Mouse (Mus musculus) megakaryocyte-erythroid progenitor cell, adult 5-6 weeks (primary cell): Measurements from ENCODE around the gene Prss27. TPM values are rescaled to one million over a fixed set of nuclear protein-coding genes. Genes with fewer than 3 reads are reported as not detected.

ENCODE experiments used
- ATAC-seq: replicated peaks from 2 replicates; pipeline ENCODE4 v1.8.0; 2016; ENCODE audit warnings: mild to moderate bottlenecking, inconsistent platforms; ENCODE audit not compliant: severe bottlenecking, poor library complexity, low FRiP score, low TSS enrichment
- total RNA-seq, 2 experiments: library from RNA; stranded (forward) in 1 of 2; stranded (reverse) in 1 of 2; fragments of 200-1000, 215-1000 nt in 1 of 2; fragments of >200 nt in 1 of 2; fragmentation: Nextera tagmentation in 1 of 2; gene quantifications; 2 replicates each; pipeline ENCODE4 v1.2.3; 2014 to 2017

Gene Prss27
- total RNA-seq (2014; fragmentation: Nextera tagmentation) (not detected in 2 replicates), total RNA-seq (2017) (not detected in 2 replicates)

DNA sequence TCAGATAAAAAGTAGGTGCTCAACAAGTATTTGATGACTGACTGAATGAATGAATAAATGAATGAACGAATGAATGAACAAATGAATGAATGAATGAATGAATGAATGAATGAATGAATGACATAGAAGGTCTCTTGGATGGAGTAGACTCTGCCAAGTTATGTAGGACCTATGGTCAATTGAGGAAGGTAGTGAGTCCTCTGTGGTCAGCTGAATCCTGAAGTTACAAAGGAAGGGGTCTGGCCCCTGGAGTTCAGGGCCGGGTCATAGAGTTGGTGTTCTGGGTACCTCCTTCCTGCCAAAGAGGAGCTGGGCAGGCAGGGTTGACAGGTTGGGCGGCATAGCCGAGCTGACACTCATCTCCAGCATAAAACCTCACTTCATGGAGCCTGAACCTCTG lies at the start of gene Prss27:
TSS of gene Prss27 (plus strand) at position 301 of the 400 bp plus-strand sequence.
- no peak for ATAC-seq

DNA sequence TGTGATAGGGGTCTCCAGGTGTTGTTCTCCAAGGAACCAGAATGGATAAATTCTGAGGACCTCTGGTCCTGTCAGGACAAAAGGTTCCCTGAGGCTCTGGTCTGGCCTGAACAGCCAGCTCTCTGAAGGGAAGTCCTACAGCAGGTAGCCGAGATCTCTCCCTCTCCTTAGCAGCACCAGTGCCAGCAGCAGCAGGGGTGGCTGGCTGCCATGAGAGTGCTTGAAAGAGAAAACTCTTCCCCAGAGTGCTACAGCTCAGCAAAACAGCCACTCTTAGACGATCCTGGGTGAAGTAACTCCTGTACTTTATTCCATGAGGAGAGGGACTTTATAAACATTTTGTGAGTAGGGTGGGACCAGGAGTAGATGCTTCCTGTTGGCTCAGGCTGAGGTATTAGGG lies 48.1 kb upstream of the Prss27 start:
- ATAC-seq = no peak

DNA sequence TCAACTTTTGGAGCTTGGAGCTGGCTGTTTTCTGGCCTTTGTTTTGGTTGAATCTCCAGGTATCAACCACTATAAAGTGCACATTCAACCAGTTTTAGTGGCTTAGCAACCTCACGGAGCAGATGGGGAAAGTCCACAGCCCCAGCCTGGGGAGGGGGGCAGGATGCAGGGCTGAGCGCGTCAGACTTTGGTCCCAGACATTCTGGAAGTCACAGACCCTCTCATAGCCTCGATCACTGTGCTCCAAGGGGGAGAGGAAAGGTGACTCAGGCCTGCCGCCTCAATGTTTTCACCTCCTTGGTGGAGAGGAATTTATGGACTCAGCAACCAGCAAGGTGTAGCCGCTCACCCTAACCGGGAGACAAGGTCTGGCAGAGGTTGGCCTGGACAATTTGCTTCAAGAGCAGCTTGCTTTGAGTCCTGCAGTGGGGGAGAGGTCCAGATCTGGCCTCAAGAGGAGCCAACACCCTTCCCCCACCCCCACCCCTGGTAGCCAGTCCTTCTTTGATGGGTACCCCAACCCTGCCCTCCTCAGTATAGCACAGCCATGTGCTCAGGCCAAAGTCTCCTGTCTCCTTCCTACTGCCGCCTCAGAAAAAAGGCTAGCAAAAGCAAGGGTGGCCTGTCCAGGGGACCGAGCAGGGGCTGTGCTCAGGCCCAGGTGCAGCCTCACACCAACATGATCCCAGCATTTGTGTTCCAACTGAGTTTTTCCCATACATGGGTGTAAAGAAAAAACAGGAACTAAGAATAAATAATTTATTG lies 45.0 kb upstream of the Prss27 start:
- no peak for ATAC-seq

DNA sequence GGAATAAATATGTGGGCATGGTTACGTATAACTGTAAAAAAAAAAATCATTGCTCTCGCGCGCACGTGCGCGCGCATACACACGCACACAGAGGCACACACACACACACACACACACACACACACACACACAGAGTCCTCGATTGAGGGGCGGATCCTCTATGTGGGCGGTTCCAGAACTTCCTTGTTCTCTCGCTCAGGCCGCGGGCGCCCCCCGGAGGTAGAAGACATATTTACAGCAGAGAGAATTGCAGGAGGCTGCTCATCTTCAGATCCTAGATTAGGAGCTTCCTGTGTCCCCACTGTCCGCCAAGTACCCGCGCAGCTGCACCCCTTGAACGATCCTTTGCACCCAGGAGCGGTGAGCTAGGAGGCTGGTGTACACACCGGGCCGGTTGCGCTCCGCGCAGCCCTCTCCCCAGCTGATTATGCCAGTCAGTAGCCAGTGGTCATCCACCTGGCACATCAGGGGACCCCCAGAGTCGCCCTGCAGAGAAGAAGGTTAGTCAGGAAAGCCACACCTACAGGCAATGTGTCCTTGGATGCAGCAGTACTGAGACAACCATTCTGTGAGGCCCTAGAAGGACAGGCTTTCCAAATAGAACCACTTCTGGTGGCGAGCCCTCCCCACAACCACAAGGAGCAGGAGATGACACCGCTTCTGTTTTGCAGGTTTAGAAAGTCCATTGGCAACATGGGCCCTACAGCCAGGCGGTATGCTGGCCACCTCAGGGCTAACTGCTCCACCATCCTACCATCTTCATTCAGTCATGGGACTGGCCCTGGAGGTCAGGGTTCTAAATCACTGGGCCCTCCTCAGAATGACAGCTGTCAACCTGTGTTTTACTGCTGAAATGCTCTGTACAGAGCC lies 44.1 kb upstream of the Prss27 start:
- peak; percentile 83 for ATAC-seq

DNA sequence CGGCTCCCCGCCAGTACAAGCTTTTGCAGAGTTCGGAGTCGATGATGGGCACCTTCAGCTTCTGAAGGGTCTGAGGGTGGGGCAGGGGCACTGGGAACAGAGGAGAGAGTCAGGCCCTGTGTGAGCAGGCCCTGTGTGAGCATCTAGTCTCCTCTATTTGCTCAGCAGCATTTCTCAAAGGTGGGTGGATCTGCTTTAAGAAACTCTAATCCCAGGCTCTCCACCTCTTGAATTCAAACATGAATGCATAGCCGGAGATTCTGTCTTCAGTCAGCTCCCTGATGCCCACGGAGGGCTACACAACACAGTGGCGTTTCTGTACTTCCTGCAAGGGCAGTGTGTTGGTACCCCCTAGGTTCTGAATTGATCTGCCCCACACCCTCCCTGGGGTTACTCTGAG lies 43.3 kb upstream of the Prss27 start:
- no peak for ATAC-seq

DNA sequence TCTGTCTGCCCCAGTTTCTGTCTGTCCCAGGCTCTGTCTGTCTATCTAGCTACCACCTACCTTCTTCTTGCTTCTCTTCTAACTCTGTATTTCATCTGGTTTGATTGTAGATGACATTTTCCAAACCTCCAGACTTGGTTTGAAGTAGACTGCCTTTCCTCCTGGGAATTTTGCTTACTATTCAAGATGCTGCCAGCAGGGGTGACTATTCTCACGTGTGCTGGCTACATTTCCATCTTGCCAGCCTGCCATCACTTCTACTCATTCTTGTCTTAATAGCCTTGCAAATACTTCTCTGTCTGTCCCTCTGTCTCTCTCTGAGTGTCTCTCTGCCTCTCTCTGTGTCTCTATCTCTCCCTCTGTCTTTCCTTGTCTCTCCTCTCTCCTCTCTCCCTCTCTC lies 42.5 kb upstream of the Prss27 start:
- no peak for ATAC-seq

DNA sequence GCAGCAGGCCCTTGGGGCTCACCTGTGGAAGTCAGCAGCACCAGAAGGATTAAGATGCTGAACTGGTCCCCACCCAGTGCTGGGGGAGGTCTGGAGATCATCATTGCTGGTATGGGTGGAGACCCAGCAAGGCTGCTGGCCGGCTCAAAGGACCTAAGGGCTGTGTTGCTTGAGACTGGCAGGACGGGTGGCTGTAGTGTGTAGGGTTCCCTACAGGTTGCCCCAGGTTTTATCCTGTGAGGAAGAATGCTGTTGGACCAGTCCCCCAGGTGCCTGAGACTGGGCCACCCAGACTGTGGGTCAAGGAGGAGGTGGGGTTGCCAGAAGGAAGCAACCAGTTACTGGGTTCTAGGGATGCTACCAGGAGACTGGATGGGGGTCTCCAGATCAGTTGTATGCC lies 40.0 kb upstream of the Prss27 start, which contains the start of gene Prss22:
TSS of gene Prss22 (minus strand) at position 200 of the 400 bp plus-strand sequence.
- no peak for ATAC-seq

DNA sequence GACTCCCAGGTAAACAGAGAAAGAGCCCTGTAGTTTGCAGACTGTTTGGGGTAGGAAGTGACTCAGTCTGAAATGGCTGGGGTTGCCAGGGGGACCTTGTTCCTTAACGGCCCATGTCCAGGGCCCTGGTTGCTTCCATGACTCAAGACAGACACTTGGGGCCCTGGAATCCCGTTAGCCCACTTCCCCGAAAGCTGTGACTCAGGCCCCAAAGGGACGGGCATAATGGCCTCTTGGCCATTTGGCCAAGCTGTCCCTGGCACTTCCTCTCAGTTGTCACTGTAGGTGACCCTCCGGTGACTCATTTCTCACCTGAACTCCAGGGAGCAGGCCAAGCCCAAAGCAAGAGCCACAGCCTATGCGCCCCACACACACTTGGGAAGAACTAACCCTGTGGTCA lies 39.6 kb upstream of the Prss27 start:
- ATAC-seq = no peak

DNA sequence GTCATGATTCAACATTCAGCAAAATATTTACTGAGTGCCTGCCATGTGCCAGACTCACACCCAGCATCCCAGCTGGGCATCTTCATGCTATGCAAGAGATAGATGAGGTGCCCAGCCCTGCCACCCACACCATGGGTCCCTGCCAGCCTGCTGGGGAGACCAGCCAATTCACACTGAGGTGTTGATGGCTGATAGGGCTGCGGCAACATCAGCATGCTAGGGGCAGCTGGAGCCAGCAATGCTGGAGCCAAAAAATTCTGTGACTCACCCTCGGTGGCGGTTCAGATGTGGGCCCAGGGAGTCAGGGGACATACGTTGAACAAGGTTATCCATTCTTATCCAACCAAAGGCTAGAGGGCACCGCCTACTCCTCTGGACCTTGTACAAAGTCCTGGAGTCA lies 37.5 kb upstream of the Prss27 start:
- ATAC-seq = peak; percentile 83

DNA sequence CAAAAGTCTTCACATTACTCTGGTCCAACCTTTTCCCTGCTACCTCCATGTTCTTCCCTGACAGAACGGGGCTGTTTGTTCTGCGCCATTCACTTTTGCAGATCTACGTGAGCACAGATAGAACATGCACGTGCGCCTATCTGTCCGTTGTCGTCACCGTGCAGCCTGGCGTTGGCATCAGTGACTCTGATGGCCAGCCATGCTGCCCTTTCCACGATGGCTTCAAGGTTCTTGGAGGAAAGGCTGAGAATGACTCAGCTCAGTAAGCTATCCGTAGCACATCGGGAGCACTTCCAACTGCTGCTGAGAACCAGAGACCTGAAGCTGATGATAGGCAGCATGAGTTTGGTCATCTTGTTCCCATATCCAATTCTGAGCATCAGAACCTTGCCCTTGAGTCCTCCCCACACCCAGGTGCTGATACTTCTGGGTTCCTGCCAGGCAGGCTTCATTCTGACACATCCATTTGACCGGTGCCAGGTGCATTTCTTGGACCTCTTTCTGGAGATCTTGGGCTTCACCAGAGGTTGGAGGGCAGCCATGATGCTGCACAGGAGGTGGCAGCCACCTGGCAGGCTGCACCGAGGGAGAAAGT lies 33.8 kb upstream of the Prss27 start:
- ATAC-seq = no peak

DNA sequence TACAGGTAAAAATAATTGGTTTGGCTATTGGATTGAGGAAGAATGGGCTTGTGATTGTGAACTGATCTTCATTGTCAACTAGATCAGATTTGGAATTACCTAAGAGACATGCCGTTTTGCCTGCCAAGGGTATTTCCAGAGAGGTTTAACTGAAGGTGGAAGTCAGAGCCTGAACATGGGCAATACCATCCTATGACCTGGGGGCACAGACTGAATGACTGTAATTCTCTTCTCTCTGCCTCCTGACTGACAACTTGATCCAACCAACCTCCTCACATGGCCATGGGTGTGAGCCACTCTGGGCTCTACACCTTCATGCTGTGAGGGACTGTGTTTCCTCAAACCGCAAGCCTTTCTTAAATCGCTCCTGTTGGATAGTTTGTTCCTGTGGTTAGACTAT lies 32.9 kb upstream of the Prss27 start:
- no peak for ATAC-seq

DNA sequence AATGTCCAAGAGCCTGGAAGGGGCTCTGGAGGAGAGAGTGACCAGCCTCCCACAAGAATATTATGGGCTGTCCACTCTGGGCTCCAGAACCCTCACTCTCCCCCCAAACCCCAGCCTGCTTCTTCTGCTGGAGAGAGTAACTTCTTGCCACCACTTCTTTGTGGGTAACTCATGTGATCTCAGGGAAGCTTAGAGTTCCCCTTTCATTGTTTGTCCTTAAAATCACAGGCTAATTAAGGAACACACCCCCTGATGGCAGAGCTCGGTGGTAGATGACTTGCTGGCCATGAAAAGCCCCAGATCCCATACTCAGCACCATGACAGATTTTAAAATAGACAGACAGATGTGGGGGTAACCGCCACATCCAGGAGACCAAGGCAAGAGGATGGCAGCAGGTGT lies 31.0 kb upstream of the Prss27 start:
- no peak for ATAC-seq

DNA sequence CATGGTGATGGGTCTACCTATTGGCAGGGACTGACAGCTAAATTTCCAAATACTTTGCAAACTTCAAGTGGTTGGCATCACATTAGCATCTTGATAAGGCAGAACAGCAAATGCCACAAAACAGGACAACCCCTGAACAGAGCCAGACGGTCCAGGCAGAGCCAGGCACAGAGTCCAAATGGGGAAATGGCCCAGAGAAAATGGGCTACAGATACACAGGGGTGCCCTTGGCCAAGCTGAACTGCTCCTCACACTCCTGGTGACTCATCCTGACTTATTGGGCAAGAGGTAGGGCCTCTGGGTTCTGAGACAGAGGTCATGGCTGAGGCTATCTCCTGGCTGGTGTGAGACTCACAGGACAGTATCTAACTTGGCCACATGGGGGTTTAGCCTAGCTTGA lies 30.6 kb upstream of the Prss27 start:
- no peak for ATAC-seq

DNA sequence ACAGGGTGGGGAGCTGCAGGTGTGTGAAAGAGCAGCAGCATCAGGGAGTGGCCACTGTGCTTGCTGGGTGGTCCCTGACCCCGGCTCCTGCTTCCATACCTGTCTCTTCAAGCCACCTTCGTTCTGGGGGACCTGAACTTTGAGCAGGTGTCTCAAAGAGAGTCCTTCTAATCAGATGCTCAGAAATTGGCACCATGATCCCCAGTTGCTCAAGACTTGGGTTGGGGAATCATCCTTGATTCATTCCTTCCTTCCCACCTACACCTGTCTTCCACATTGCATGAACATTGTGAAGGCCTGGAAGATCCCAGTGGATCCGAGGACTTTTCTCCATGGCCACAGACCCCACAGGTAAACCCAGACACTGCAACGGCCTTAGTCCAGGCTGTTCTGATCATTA lies 29.8 kb upstream of the Prss27 start:
- ATAC-seq = no peak

DNA sequence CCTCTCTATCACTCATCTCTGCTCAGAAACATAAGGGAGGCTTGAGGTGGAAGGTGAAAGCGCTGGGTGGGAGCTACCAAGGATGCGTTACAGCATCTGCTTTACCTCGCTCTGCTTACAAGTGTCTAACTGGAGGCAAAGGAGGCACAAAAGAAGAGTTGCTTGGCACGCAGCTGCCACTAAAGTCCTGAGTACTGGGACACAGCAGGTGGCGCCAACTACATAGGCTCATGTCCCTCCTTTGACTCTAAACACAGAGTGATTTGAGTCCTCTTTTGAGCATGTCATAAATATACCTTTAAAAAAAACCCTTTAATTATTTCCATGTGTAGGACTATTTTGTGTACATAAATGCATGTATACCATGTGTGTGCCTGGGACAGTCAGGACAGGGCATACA lies 28.3 kb upstream of the Prss27 start:
- ATAC-seq = no peak

DNA sequence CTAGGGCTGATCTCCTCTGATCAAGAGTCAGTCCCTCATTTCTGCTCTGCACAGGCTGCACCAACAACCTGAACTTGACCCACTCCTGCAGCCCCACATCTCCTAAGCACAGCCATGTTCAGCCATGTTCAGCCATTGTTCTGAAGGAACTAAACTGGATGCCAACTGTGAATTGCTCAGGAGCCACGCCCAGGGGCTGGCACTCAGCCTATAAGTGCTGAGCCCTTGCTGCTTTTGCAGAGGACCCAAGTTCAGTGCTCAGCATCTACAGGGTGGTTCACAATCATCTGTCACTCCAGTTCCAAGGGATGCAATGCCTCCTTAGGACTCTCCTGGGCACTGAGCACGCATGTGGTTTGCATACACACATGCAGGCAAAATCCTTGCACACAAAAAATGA lies 25.0 kb upstream of the Prss27 start:
- peak; percentile 37; the same call in 1 of the 2 replicates for ATAC-seq

DNA sequence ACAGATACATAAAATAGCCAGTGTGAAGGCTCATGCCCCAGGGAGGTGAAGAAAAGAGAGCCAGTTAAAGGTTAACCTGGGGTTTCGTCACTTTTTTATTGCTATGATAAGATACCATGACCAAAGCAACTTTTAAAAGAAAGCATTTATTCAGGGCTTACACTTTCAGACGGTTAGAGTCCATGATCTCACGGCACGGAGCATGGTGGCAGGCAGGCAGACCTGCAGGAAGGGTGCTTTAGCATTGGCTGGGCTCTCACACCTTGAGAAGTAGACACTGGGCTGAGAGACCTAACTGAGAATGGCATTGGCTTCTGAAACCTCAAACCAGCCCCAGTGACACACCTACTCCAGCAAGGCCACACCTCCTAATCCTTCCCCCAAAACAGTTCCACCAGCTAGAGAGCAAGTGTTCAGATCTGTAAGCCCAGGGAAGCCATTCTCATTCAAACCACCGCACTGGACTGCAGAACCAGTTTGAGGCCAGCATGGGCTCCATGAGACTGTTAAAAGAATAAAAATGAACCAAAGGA lies 23.4 kb upstream of the Prss27 start:
- ATAC-seq = no peak

DNA sequence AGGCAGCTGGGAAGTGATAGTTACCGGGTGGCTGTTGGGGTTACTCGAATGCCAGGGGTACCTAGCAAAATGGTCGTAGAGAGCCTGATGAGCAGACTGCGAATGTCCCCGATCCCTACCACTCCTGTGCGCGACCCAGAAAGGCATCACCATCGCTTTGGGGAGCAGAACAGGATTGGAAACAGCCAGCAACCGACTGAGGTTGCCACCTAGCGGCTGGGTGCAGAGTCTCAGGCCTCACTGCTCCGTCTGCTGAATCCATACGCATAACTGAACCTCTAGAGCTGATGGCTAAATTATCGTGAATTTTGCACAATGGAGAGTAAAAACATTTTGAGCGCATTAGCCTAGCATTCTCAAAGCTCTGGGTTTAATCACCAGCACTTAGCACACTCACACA lies 22.2 kb upstream of the Prss27 start:
- peak; percentile 57 for ATAC-seq

DNA sequence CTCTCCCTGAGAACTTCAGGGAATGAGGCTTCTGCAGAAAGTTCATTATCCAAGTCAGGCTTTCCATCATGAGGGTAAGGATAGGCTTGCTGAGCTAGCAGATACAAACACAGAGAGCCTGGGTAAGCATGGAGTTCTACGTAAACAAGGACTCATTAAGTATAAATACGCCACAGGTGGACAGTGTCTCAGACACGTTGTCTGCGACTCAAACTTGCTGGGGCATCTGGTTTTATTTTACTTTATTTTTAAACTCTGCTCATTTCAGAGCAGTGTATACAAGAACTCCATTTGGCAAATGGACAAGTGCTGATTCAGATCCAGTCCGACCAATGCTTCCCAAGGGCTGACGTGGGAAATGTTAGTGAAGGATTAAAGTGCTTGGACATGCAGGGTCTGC lies 17.2 kb upstream of the Prss27 start:
- no peak for ATAC-seq
